Comparison of ENCODE assay signal across 10 mouse cellular contexts in the genomic region with DNA sequence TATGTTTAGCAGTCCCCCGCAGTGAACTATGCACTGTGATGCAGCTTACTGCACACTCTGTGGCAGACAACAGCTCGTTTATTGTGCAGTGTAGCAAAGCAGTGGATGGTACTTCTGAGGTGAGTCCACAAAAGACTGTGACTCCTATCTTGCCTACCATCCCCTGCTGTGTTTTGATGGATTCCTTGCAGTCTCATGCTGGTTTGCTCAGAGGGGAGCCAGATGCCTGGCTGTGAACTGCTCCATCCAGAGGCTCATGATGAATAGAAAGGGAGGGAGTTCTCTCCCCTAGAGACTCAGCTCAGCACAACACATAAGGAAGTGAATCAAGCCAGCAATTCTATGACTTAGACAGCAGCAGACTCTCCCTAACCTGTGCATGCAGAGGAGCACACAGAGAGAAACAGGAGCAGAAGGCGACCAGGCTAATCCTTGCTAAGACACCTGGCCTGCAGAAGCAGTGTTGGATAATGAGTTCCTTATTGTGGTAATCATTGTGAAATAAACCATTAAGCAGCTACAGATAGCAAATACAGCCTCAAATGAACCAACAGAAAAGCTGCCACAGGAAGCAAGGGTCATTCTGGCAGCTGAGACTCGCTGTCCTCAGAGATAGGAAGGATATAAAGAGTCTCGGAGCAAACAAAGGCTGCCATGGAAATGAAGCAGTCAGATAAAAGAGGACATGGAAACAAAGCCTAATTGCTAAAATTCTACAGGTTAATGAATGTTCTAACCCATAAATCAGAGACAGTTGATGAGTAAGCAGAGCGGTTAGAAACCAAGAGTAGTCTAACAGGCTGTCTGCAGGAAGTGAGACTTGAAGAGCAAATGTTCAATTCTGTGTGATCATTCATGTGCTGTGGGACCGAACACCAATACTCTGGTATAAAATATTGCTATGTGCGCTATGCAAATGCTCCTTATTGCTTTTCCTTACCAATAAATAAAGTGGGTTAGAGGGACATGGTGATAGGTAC.
DNase-seq lines count a peak whose midpoint lies in the region; ATAC-seq and TF ChIP-seq lines count a peak whose summit lies in the region.
"Had no signal": no experiment of that assay in that cellular context is flagged by ENCODE, and none has a peak within 500 bp of the region (broad histone marks: within the 10 kb centered on the region; RNA-seq: fewer than 3 reads in every experiment).

No protein-coding gene starts in this region.

- peaks cover 10% of the 10 kb centered on the region for H3K4me1 ChIP-seq in hindbrain, embryonic 12.5 days
- 0 out of 2 replicates have a peak, but pooled peaks cover 7% of the 10 kb centered on the region for H3K4me1 ChIP-seq in midbrain, embryonic 15.5 days
- H3K4me1 ChIP-seq: lung, embryonic 15.5 days had no signal

- H3K9me3 ChIP-seq in hindbrain, embryonic 12.5 days (replicated peaks), result no peaks in the 10 kb centered on the region
- H3K9me3 ChIP-seq in midbrain, embryonic 15.5 days, result no peaks in the 10 kb centered on the region
- H3K9me3 ChIP-seq: lung, embryonic 15.5 days had no signal

- 39% methylated on average over 8 of the region's 8 CpGs for WGBS in hindbrain, embryonic 12.5 days
- WGBS in midbrain, embryonic 15.5 days, result 46% methylated on average over 8 of the region's 8 CpGs

- no peaks in the 10 kb centered on the region for H3K36me3 ChIP-seq in hindbrain, embryonic 12.5 days
- no peaks in the 10 kb centered on the region for H3K36me3 ChIP-seq in midbrain, embryonic 15.5 days (replicated peaks)
- H3K36me3 ChIP-seq: lung, embryonic 15.5 days had no signal

- no peak overlapping the region for H3K9ac ChIP-seq in hindbrain, embryonic 12.5 days
- H3K9ac ChIP-seq in midbrain, embryonic 15.5 days, result no peak overlapping the region
- H3K9ac ChIP-seq: lung, embryonic 15.5 days had no signal

- ATAC-seq in hindbrain, embryonic 12.5 days (ENCODE audit: low FRiP score), result peak; percentile 63
- peak; percentile 89 for ATAC-seq in midbrain, embryonic 15.5 days (replicated peaks)

- no peaks in the 10 kb centered on the region for H3K27me3 ChIP-seq in hindbrain, embryonic 12.5 days
- H3K27me3 ChIP-seq in midbrain, embryonic 15.5 days (replicated peaks), result no peaks in the 10 kb centered on the region
- H3K27me3 ChIP-seq: lung, embryonic 15.5 days had no signal

- no peak overlapping the region for H3K4me3 ChIP-seq in gastrocnemius, adult 2 months
- H3K4me3 ChIP-seq in hindbrain, embryonic 12.5 days, result no peak overlapping the region
- no peak overlapping the region for H3K4me3 ChIP-seq in midbrain, embryonic 15.5 days
- H3K4me3 ChIP-seq: lung, embryonic 15.5 days had no signal

- TF ChIP-seq CTCF in gastrocnemius, adult 2 months (IDR thresholded peaks at IDR 0.05), result no peak

- intact Hi-C loops in gastrocnemius, adult 2 months (cut with DNase I), result no loop called here
- intact Hi-C loops in gastrocnemius, postnatal 14 days (cut with DNase I; ENCODE audit: low total_unique reads), result no loop called here

- H3K27ac ChIP-seq in gastrocnemius, adult 2 months, result peak overlapping the region; percentile 38; the same call in 1 of the 2 replicates
- peak overlapping the region; percentile 30; the same call in 1 of the 2 replicates for H3K27ac ChIP-seq in hindbrain, embryonic 12.5 days
- no peak overlapping the region for H3K27ac ChIP-seq in midbrain, embryonic 15.5 days
- H3K27ac ChIP-seq: lung, embryonic 15.5 days had no signal

- H3K4me2 ChIP-seq in hindbrain, embryonic 12.5 days (replicated peaks), result no peak overlapping the region
- no peak overlapping the region for H3K4me2 ChIP-seq in midbrain, embryonic 15.5 days
- H3K4me2 ChIP-seq: lung, embryonic 15.5 days had no signal

- no peak for DNase-seq in gastrocnemius, adult 2 months
- DNase-seq in gastrocnemius, postnatal 14 days, result no peak
- peak; percentile 79 for DNase-seq in Muller cell, postnatal 12 days (ENCODE audit: inconsistent ontology term)
- no peak for DNase-seq in spleen, postnatal 36 days (ENCODE audit: low spot score in 2 of 2)
- no peak for DNase-seq in adrenal gland, adult 2 months
- DNase-seq in adrenal gland, adult (ENCODE audit: inconsistent age in 2 of 2, low spot score in 1 of 2), result no peak
- DNase-seq: heart, adult 18-20 months had no signal
